Mouse (Mus musculus) C2C12 (cell line): ENCODE results near the gene Ropn1l. TPM values are rescaled to one million over a fixed set of nuclear protein-coding genes. Genes with fewer than 3 reads are reported as not detected.

Source experiments
- H3K27me3 ChIP-seq: one replicate; pipeline ENCODE4 v1.6.1; 2011; ENCODE audit not compliant: control insufficient read depth, insufficient read depth, insufficient read length
- H3K36me3 ChIP-seq: one replicate; pipeline ENCODE4 v1.6.1; 2011; ENCODE audit not compliant: control insufficient read depth, insufficient read depth
- H3K4me3 ChIP-seq: one replicate; pipeline ENCODE4 v1.5.1; 2011; ENCODE audit warnings: mild to moderate bottlenecking, control low read depth; ENCODE audit not compliant: poor library complexity, insufficient read depth, severe bottlenecking
- H3K79me2 ChIP-seq: one replicate; pipeline ENCODE4 v1.6.1; 2011; ENCODE audit not compliant: control insufficient read depth, insufficient read depth
- H3K79me3 ChIP-seq: one replicate; pipeline ENCODE4 v1.6.1; 2011; ENCODE audit warnings: low read depth, control low read depth
- H3ac ChIP-seq: one replicate; pipeline ENCODE3; 2011; ENCODE audit warnings: low read depth; ENCODE audit not compliant: control insufficient read depth, insufficient read length
- CEBPB ChIP-seq: IDR thresholded peaks from one replicate; pipeline ENCODE4 v1.6.1; 2011; ENCODE audit warnings: low read depth, mild to moderate bottlenecking, control low read depth, moderate library complexity
- CTCF ChIP-seq: IDR thresholded peaks from one replicate; pipeline ENCODE4 v1.5.1; 2011; ENCODE audit not compliant: control insufficient read depth, insufficient read depth, insufficient read length
- FOSL1 ChIP-seq: IDR thresholded peaks from one replicate; pipeline ENCODE4 v1.8.0; 2011; ENCODE audit warnings: mild to moderate bottlenecking, low read length; ENCODE audit not compliant: poor library complexity, insufficient read depth, severe bottlenecking
- MAX ChIP-seq: IDR thresholded peaks from one replicate; pipeline ENCODE4 v1.6.1; 2011; ENCODE audit warnings: mild to moderate bottlenecking, control low read depth
- MYOD1 ChIP-seq: IDR thresholded peaks from one replicate; pipeline ENCODE4 v1.6.1; 2011; ENCODE audit warnings: low read depth; ENCODE audit not compliant: control insufficient read depth, insufficient read length
- MYOG ChIP-seq: IDR thresholded peaks from one replicate; pipeline ENCODE4 v1.6.1; 2011; ENCODE audit not compliant: control insufficient read depth, insufficient read length; ENCODE audit errors: extremely low read depth
- USF1 ChIP-seq: IDR thresholded peaks from one replicate; pipeline ENCODE4 v1.6.1; 2011; ENCODE audit warnings: low read depth, mild to moderate bottlenecking, control low read depth, moderate library complexity
- polyA plus RNA-seq: library from polyadenylated mRNA; unstranded; fragments of >200 nt; fragmentation: generic; extraction: Trizol; gene quantifications from one replicate; pipeline ENCODE4 v1.2.1, GENCODE M21; 2012; ENCODE audit warnings: missing spikeins

Ropn1l gene
- polyA plus RNA-seq, 1 experiment, result 3.7 TPM

DNA sequence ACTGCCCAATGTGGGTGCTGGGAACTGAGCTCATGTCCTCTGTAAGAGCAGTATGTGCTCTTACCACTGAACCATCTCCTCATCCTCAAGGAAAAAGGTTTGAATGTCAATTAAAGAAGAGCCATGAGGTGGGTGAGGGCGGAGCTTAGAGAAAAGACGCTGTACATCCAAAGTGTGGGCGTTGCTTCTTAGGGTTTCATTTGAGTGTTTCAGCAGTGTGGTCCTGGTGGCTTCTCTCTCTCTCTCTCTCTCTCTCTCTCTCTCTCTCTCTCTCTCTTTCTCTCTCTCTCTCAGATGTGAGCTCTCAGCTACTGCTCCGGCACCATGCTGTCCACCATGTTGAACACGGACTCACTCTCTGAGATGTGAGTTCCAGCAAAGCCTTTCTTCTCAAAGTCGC, 39.9 kb downstream of the Ropn1l start:
- H3K79me3 ChIP-seq, result no peaks in the 10 kb centered on the region
- H3K27me3 ChIP-seq, result no peaks in the 10 kb centered on the region
- H3K36me3 ChIP-seq, result no peaks in the 10 kb centered on the region
- TF ChIP-seq FOSL1, result no peak
- TF ChIP-seq USF1, result no peak
- no peak for TF ChIP-seq MYOG
- no peak for TF ChIP-seq CEBPB
- no peak for TF ChIP-seq CTCF
- TF ChIP-seq MYOD1, result no peak
- TF ChIP-seq MAX, result no peak
- no peak overlapping the region for H3K4me3 ChIP-seq
- no peak overlapping the region for H3ac ChIP-seq
- H3K79me2 ChIP-seq, result no peaks in the 10 kb centered on the region

DNA sequence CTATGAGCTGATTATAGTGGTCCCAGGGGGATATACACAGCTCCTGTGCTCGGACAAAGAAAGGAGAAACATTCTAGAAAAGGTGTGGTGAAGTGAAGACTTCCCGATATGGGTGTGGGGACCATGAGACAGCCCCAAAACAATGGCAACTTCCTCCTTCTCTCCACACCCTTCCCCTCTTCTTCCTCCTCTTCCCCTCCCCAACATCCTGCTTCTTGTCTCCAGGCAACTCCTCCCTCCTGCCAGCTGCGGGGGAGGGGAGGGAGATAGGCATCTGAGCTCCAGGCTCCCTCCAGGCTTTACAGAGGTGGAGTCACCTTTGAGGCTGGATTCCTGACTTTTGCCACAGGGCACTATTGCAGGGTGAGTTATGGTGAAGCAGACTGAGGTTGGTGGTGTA, 40.6 kb downstream of the Ropn1l start:
- H3K79me3 ChIP-seq, result no peaks in the 10 kb centered on the region

DNA sequence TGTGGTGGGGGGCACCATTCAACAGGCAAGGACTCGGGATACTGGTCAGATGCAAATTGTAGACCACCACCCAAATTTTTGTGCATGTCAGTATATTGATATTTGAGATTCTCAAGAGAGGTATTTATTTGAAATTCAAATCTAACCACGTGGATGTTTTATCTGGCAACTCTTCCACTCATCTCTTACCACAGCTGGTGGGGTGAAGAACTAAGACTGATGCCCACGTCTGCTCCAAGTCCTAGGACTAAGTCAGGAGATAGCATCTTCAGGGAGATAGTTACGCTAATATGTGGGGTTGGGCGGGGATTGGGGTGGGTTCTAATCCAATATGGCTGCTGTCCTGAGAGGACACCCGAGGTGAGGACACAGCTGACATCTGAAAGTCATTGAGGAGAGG, 41.1 kb downstream of the Ropn1l start:
- H3K36me3 ChIP-seq, result no peaks in the 10 kb centered on the region
- TF ChIP-seq MAX, result no peak
- TF ChIP-seq CTCF, result no peak
- TF ChIP-seq MYOD1, result no peak
- no peak for TF ChIP-seq FOSL1
- no peak for TF ChIP-seq MYOG
- TF ChIP-seq CEBPB, result no peak
- no peak for TF ChIP-seq USF1

More for the DNA sequence above, 40.6 kb downstream of the Ropn1l start:
- no peak for TF ChIP-seq FOSL1
- TF ChIP-seq USF1, result no peak
- TF ChIP-seq CTCF, result no peak
- no peak for TF ChIP-seq CEBPB
- TF ChIP-seq MYOG, result no peak
- TF ChIP-seq MYOD1, result no peak
- no peak for TF ChIP-seq MAX
- H3K36me3 ChIP-seq, result no peaks in the 10 kb centered on the region
- no peaks in the 10 kb centered on the region for H3K79me2 ChIP-seq
- no peak overlapping the region for H3K4me3 ChIP-seq
- H3ac ChIP-seq, result no peak overlapping the region
- H3K27me3 ChIP-seq, result no peaks in the 10 kb centered on the region

DNA sequence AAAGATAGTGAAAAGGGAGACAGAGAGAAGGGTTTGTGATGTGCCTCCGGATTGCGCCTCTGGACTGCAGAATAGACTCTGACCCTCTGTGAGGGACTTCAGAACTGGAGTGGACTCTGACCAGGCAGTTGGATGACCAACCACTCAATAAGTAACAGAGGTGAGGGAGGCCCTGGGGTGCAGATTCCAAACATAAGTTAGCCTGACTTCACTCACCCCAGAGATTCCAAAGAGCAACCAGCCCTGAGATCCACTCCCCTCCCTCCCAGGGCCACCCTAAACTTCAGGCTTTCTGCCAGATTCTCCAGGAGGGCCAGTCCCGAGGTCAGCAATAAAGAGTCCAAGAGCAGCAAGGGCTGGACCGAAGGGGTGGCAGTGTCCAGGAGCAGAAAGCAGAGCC, 46.0 kb downstream of the Ropn1l start:
- Histone ChIP-seq H3K36me3 (no peaks in the 10 kb centered on the region), H3K79me2 (no peaks in the 10 kb centered on the region), H3K4me3 (no peak overlapping the region), H3K79me3 (no peaks in the 10 kb centered on the region), H3K27me3 (no peaks in the 10 kb centered on the region), H3ac (no peak overlapping the region)
- no peak for TF ChIP-seq FOSL1

More for the DNA sequence above, 41.1 kb downstream of the Ropn1l start:
- no peaks in the 10 kb centered on the region for H3K79me3 ChIP-seq
- no peaks in the 10 kb centered on the region for H3K79me2 ChIP-seq
- H3K27me3 ChIP-seq, result no peaks in the 10 kb centered on the region
- H3ac ChIP-seq, result no peak overlapping the region
- no peak overlapping the region for H3K4me3 ChIP-seq

DNA sequence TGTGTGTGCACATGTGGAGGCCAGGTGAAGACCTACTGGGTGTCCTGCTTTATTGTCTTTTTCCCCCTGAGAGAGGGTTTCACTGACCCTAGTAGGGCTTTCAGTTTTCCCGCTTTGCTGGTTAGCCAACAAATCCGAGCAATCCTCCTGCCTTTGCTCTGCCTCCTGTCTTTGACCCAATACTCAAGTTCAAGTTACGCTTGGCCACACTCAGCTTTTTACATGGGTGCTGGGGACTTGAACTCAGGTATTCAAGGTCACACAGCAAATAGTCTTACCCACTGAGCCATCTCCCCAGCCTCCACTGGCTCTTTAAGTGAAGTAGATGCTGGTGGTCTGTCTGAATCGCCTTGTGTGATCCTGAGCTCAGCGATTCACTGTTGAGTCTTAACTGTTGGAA, 46.7 kb downstream of the Ropn1l start:
- no peak for TF ChIP-seq USF1
- TF ChIP-seq FOSL1, result no peak
- TF ChIP-seq CEBPB, result no peak
- TF ChIP-seq MYOD1, result no peak
- TF ChIP-seq CTCF, result no peak
- no peak for TF ChIP-seq MYOG
- no peak for TF ChIP-seq MAX
- Histone ChIP-seq H3ac (no peak overlapping the region), H3K27me3 (no peaks in the 10 kb centered on the region), H3K79me3 (no peaks in the 10 kb centered on the region), H3K36me3 (no peaks in the 10 kb centered on the region), H3K4me3 (no peak overlapping the region), H3K79me2 (no peaks in the 10 kb centered on the region)

DNA sequence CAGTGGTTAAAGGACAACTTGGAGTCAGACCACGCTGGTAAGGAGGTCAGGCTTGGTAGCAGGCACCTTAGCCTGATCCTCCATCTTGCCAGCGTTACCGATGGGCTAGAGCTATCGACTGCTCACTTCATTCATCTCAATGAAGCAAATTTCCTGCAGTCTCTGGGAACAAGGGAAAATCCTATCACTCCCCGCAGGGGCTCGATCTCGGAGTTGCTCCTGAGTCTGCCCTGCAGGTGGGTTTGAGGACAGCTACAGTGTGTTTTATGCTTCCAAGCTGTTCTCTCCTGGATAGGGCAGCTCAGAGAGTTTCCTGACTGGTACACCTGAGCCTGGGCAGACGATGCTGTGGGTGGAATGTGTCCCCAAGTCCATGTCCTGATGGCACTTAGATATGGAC, 49.2 kb downstream of the Ropn1l start:
- TF ChIP-seq USF1 (no peak), CEBPB (no peak), FOSL1 (no peak), MYOG (no peak), MAX (no peak), MYOD1 (no peak), CTCF (no peak)
- no peaks in the 10 kb centered on the region for H3K36me3 ChIP-seq
- no peaks in the 10 kb centered on the region for H3K79me3 ChIP-seq
- H3K27me3 ChIP-seq, result no peaks in the 10 kb centered on the region
- no peak overlapping the region for H3ac ChIP-seq
- no peak overlapping the region for H3K4me3 ChIP-seq
- no peaks in the 10 kb centered on the region for H3K79me2 ChIP-seq
